Mouse (Mus musculus) WW6 (cell line): Measurements from ENCODE around the gene Gm21970.

ENCODE experiments used
- DNase-seq: peaks from one replicate; pipeline ENCODE4 v3.0.0-alpha.2; 2013; ENCODE audit warnings: low read depth, low spot score

The Gm21970 gene

GRCm38 (mm10) chr16:91463400-91463799, 71.9 kb downstream of the Gm21970 start:
- no peak for DNase-seq

- DNase-seq = no peak
These were observed 72.4 kb downstream of the Gm21970 start for GRCm38 (mm10) chr16:91463836-91464400.

GRCm38 (mm10) chr16:91464594-91465504, 73.3 kb downstream of the Gm21970 start:
- peak; percentile 83 for DNase-seq

- DNase-seq = no peak
These were observed 74.2 kb downstream of the Gm21970 start for GRCm38 (mm10) chr16:91465505-91466240.

GRCm38 (mm10) chr16:91466566-91466965, 75.0 kb downstream of the Gm21970 start:
- DNase-seq = no peak
